Mouse (Mus musculus) lung, adult 18-20 months (tissue): ENCODE data around the gene Sash3.

Experiments
- DNase-seq, 2 experiments: peaks; one replicate each; pipeline ENCODE4 v3.0.0; 2022; ENCODE audit warnings: mixed read lengths in 2 of 2

Sash3 gene

DNA sequence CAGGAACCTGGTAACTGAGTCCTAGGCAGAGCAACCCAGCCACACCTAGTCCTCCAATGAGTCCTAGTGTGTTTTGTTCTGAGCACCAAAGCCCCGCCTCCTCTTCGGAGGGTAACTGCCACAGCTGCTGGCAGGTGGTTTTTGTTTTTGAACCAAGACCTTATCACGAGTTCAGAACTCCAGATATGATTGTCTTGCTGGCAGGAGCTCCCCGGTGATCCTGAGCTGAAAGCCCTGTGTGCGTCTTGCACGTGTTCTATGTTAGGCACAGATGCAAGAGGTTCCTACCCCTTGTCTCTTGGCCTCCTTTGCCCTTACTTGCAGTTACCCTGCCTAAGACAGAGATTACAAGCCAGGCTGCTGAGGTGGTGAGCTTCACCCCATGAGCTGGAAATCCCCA lies 4.8 kb upstream of the Sash3 start:
- DNase-seq: peak; percentile 14 to 33

DNA sequence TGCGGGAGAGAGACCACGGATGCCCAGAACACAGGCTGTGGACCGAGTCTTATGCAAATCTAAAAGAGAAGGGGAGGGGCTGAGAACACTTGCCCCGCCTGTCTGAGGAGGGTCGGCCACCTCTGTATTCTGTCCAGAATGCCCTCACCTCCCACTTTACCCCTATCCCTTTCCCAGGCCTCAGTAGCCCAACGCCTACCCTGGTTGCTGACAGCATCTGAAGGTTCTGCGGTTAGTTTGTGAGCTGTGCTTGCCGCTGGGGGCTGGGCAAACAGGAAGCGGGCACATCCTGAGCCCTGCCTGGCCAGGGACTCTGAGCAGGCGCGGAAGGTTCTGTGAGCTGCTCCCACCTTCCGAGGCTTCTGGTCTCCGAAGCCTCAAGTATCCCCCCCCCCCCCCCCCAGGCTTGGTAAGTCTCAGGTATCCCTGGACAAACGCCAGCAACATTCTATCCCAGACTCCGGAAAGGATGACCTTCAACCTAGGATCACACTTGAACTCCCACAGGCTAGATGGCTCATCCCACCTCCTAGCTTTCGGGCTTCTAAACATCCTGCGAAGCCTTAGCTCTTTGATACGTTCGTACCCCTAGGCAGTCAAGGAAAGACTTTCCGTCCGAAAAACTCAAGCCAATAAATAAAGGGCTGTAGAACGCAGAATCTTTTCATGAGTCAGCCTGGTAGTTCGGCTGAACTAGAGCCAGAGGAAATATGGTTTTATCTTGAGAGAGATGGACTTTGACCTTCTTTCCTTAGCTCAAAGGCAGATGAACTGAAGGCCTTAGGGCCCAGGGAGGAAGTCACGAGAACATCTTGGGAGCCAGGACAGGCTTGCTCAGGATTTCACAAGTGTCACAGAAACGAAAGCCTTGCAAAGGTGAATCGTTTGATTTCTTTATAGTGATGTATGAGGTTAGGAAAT lies 2.6 kb upstream of the Sash3 start:
- DNase-seq: peak; percentile 35 to 38

DNA sequence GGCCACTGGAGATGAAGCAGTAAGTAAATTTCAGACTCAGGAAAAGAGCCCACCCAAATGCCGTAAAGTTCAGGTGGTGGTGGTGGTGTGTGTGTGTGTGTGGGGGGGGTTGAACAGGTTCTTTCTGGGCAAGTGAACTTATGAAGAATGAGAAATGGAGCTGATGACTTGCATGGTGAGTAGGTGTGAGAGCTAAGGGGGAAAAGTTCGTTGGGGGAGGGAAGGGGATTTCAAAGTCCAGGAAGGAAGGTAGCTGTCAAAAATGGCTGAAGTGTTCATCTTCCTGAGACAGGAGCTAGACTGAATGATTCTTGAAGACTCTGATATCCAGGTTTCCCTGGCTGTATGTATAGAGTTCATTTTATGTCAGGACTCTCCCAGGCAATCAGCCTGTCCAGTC lies 990 bp downstream of the Sash3 start:
- no peak for DNase-seq

DNA sequence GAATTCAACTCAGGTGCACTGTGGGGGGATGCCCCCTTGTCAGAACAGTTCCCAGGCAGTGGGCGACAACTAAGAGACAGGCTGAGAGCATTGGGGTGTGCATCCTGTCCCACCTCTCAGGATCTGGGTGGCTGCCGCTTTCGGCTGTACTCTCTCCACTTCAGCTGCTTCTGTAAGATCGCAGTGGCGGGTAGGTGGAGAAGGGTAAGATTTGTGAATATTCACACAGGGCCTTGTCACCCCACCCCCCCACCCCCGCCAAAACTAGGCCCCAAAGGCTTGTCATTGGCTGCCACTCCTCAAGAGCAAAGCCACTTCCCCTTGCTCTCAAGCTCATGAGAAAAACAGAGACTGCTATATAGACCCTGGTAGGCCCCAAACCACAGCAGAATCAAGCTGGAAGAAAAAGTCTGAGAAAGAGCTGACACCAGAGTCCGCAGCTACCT lies 1.5 kb downstream of the Sash3 start:
- no peak for DNase-seq

DNA sequence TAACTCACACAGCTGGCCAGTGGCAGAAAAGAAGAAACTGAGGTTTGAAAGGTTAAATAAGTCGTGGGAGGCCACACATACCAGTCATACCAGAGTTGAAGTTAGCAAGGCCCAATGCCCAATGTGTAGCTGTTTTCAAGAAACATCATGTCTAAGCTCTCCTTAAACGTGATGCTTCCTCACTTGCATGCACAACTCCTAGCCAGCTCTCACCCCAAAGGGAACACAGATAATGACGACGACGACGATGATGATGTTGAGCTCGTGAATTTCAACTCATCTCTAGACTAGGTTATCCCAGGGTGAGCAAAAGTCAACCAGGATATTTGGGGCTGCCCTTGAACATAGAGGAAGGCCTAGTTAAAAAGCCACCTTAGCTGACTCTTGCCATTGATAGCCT lies 5.9 kb downstream of the Sash3 start:
- DNase-seq: no peak

DNA sequence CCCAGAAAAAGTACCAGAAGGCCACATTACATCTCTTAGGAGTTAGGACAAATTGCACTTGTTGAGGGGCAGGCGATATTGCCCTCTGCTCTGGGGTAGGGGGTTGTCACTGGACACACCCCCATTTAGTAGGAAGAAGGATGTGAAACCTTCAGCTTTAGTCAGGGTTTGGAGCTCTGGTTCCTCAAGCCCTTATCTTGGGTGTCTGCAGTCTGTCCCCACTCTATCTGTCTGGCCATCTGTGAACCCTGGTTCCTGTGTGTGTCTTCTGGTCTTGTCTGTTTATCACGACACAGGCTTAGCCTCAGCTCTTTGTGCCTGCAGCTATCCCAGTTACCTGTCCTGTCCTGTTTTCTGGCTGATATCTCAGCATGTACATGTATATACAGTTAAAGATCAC lies 7.2 kb downstream of the Sash3 start:
- no peak for DNase-seq

DNA sequence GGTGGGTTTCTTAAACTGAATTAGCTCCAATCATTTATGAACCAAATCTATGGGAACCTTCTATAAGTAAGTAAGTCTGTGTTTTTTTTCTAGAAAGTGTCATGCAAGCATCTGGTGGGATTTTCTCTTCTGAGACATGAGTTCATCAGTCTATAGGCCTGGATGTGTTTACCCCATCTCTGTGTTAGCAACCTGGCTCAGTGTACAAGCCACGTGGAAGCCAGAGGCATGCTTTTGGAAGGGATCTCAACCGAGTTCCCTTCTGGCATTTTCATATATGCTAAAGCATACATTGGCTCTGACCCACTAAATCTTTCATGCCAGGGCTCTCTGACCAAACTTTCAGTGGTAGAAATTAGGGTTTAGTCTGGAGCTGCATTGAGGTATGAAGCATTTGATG lies 7.7 kb downstream of the Sash3 start:
- DNase-seq: no peak

DNA sequence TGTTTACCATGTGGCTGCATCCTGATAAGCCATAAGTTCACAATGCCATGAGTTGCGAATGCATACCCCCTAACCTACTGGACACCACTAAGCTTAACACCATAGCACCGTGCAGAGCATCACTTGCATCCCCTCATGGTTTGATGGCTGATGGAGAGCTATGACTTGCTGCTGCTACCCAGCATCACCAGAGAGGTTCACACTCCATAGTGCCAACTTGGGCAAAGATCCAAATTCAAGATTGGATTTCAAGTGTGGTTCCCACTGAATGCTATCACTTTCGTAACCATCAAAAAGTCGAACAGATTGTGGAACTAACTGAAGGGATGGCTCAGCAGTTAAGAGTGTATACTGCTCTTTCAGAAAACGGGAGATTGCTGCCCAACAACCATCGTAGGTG lies 9.3 kb downstream of the Sash3 start:
- DNase-seq: no peak

DNA sequence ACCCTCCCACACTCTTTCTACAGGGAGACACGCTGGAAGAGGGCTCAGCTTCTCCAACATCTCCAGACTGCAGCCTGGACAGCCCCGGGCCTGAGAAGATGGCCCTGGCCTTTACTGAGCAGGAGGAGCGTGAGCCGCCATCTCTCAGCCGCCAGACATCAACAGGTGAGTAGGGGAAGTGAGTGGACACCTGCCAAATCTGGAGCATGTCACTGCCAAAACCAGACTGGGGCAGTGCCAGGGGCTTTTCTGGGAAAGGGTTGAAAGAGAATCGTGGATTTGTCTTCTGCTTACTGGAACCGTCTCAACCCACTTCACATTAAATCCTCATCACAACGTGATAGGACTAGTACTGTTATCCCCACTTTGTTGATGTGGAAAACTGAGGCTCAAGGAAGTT lies 11.2 kb downstream of the Sash3 start:
- no peak for DNase-seq

DNA sequence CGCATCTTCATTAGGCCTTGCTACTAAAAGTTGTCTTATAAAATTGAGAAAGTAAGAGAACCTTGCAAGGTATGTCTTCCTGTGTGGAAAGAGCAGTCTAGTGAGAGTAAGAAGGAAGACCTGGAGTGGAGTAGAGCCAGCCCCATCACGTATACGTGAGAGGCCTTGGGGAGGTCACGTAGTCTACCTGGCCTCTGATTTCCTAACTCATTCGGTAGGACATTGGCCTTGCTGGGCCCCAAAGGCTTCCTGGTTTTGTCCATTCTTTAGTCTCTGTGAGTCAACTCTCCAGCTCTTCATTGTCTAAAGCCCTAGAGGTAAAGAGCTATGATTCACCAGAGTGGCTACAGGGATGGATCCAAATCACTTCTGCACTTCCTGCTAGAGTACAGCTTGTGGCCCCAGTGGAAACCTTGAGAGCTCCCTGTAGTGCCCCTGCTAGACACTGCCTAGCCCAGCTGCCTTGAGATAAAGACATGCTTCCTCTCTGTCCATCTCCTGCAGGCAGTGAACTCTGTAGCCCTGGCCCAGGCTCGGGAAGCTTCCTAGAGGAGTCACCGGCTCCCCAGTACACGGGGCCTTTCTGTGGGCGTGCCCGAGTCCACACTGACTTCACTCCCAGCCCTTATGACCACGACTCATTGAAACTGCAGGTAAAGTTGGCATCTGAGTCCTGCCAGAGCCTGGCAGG lies 12.1 kb downstream of the Sash3 start:
- DNase-seq: no peak

DNA sequence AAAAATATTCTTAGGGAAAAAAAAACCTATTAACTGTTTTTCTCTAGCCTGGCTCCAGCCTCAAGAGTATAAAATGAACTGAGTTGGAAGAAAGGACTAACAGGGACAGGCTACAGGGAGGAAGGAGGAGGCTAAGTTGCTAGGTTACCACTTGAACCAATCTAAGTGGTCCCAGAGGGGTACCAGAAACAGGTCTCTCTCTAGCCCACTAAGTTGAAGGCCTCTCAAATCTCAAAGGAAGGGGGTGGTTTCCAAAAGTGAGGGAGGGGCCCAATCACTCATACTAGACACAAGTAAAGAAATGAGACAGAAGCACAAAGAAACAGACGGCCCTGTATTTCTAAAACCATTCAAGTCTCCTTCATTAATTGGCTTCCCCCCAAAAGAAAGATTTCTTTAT lies 23.7 kb downstream of the Sash3 start:
- no peak for DNase-seq

DNA sequence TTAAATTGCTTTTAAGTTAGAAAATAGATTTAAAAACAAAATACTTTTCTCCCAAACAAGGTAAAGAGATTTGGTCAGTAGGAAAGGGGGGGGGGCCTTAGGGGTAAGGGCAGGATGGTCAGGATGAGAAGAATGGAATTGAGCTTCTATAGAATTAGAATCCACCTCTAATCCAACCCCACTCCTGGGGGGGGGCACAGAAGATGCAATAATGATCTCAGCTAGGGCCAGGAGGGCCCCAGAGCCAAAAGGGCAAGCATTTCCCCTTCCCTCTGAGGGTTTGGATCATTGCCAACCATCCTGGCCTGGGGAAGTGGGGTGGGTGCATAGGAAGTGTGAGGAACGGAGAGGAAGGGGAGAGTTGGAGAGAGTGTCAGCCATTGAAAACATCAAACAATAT lies 24.1 kb downstream of the Sash3 start:
- DNase-seq: no peak

DNA sequence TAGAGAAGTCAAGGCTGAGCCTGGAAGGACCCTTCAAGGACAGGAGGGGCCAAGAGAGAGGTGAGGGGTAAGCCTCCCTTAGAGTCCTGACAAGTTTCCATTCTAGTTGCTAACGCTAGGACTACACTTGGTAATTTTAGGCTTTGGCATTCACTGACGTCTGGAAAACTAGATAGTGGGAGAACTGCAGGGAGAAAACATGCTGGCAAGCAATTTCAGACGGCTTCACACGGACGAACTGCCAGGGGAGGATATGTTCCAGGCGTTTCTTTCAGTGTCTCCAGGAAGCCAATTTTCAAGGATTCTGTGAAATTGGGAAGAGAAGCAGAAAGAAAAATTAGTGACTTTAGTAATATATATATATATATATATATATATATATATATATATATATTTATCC lies 35.6 kb downstream of the Sash3 start:
- DNase-seq: no peak

DNA sequence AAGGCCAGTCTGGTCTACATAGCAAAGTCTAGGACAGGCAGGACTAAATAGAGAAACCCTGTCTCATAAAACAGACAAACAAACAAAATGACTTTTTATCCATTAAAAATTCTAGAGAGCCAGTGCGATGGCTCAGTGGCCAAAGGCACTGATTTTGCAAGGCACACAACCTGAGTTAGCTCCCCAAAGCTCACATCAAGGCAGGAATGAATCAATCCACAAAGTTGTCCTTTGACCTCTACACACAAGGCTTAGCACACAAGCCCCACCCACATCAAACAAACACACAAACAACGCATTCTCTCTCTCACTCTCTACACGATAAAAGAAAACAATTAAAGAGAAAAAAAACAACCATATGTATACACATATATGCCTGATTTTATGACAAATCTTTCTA lies 38.5 kb downstream of the Sash3 start:
- no peak for DNase-seq

DNA sequence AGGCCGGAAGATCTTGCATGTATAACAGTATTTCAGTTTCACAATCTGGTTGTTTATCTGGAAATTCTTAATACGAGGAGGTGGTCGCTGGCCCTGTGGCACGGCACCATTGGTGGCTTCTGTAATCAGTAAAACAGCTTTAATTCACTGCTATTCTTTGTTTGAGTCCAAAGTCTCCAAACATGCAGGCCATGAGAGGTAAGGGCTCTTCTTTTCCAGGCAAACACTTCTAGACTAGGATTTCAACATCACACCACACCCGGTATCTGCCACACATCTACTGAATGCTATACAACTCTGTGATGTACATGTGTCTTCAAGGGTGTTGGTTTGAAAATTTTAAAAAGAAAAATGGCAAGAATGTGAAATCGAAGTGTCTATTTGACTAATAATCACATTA lies 45.0 kb downstream of the Sash3 start:
- no peak for DNase-seq

DNA sequence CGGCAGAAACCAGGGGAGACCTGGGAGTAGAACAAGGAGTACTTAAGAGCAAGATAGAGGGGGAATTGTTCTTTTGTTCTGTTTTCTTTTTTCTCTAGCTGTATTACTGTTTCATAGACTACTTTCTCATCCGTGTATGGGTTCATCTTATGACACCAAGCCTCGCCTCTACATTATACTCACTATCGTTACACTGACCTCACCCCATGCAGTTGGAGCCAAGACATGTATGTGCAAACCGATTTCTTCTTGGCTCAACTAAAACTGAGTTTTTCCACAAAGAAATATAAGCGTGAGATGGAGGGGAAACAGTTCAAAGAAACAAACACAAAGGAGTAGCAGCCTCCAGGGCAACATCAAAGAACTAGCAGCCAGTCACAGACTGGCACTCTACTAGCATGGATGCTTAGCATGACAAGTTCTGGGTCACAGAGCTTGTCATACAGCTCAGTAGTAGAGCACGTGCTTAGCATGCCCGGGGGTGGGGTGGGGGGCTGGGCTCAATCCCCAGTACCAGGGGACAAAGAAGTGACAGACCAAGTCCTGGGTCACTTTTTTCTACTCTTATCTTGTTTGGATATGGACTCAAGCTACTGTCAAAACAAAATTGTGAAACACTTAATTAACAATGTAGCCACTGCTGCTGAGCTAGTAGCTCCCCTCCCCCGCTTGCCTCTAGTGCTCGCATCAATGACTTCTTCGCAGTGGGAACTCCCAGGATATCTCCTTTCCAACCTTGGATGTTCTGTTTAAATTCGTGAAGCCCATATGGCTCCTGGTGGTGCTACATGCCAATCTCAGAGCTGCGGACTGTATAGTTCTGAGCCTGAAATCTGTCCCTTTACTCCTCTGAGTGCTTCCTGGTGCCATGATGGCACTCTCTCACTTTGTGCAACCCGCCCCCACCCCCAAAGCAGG lies 47.3 kb downstream of the Sash3 start:
- no peak for DNase-seq

DNA sequence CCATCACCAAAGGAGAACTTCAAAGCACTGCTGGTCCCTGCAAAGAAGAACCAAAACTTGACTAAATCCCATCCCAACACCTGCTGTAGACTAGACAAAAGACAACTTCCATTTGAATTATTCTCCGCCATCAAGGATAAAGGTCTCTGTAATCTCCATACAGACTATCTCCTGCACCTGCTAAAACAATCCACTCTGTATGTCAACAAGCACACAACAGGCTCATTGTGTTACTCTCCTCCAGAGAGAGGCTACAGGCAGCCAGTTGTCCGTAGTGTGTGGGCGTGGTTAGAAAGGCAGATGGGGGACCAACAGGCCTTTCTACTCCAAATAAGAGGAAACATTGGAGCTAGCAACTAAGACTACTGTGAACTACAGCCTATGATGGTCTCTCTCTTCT lies 51.6 kb downstream of the Sash3 start:
- DNase-seq: no peak

DNA sequence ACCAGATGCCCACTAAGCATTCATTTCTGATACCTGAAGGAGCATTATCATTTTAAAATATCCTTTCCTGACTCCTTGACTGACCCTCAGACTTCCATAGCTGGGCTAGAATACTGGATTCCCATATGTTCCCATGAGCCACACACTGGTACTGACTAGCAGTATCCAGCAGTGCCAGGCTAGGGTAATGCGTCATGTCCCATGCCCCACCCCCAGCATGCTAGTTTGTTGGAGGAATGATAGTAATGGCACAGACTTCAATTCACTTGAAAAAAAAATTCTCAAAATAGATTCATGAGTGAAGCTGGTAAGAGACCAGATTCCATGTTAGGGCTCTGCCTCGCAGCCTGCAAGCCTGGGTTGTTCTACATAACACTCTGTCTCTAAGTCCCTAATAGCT lies 52.8 kb downstream of the Sash3 start:
- no peak for DNase-seq

DNA sequence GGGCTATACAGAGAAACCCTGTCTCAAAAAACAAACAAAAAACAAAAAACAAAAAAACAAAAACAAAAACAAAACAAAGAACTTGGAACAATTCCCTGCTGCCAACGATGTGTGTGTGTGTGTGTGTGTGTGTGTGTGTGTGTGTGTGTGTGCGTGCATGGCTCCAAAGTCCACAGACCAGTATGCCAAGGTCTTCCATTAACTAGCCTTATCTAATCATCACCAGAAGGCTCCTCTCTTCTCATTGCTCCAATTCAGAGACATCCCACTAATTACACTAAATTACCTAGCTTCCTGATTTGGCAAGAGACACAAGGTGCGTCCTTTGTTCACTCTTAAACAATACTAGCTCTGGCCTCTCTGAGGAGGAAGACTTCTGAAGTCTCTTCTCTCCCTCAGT lies 54.5 kb downstream of the Sash3 start:
- DNase-seq: no peak

DNA sequence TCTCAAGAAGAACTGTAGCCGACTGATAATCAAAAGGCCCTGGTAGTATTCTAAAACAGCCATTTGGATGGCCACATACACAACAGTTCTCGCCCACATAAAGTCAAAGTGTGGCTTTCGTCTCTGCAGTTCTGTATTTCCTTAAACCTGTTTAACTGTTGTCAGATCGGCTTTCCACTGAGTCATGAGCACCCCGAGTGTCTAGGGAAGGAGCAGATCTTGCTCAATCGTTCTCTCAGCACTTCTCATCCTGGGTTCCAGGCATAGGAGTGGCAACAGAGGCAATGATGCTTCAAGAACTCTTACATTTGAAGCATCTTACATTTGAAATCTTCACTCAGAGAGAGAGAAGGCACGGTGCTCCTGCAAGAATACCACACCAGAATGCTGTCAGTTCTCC lies 55.7 kb downstream of the Sash3 start:
- peak; percentile 4 to 15 for DNase-seq

DNA sequence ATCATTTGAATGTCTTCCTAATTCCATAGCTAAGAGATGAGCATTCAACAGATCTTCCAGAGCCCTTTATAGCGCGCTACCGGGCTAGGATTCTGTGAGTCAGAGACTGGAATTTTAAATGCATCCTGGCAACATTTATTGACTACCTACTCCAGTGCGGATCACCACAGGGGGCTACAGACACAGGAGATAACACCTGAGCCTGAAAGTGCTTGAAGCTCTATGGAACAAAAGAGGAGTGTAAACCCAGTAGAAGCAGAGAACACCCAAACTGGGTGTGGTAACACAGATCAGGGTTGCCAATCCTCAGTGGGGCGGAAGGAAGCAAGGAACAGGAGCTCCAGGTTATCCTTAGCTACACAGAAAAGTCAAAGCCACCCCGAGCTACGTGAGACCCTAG lies 56.2 kb downstream of the Sash3 start:
- DNase-seq: no peak

DNA sequence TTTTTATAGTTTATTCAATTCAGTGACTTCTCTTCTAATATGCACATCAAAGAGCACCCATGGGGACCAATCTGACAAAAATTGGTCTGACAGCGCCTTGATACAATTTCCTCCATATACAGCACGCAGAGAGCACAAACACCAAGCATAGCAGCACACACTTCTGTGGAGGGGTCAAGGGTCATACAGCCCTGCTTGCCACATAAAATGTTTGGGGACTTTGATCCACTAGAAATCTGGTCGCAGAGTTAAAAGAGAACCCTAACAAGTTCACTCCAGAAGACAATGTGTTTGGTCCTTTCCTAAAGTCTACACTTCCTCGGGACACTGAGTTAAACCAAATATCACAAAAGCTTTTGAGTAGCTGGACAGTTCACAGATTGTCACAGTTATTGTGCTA lies 56.8 kb downstream of the Sash3 start:
- no peak for DNase-seq

DNA sequence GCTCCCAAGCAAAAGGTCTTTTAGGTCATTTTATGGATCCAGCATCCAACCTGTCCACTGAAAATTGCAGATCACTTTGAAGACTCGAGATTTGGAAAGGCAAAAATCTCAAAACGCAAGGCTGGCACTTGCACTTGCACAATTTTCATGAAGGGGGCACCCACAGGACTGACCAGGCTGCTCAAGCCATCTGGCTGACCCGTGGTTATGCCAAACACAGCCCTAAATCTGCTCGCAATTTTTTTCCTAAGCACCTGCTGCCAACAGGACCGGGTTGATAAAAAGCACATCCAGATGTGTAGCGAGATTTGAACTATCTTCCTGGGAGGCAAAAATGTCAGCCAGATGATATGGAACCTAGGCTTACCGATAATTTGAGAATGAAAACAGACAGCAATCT lies 57.5 kb downstream of the Sash3 start:
- no peak for DNase-seq
